Mouse (Mus musculus) lung, embryonic 14.5 days (tissue): Measurements from ENCODE around the gene Cops4. TPM values are rescaled to one million over a fixed set of nuclear protein-coding genes. Genes with fewer than 3 reads are reported as not detected.

ENCODE experiments used
- ATAC-seq: fragments of 200-750 bp; cut with Nextera tagmentation; 2 replicates; pipeline ENCODE4 v1.8.0; 2017; ENCODE audit warnings: mild to moderate bottlenecking, moderate TSS enrichment, moderate library complexity; ENCODE audit not compliant: insufficient read depth
- DNase-seq: peaks from one replicate; pipeline ENCODE4 v3.0.0-alpha.2; 2015
- H3K27ac ChIP-seq: fragments of 300-500 bp; sonication (generic); 2 replicates; pipeline ENCODE4 v1.5.1; 2014; ENCODE audit warnings: low read depth, mild to moderate bottlenecking, moderate library complexity
- H3K27me3 ChIP-seq: fragments of 300-500 bp; sonication (generic); 2 replicates; pipeline ENCODE4 v1.6.1; 2014; ENCODE audit warnings: low read length, control low read depth; ENCODE audit not compliant: insufficient read depth
- H3K36me3 ChIP-seq: fragments of 300-500 bp; sonication (generic); 2 replicates; pipeline ENCODE4 v1.6.1; 2014; ENCODE audit warnings: control low read depth; ENCODE audit not compliant: insufficient read depth
- H3K4me1 ChIP-seq: fragments of 300-500 bp; sonication (generic); 2 replicates; pipeline ENCODE4 v1.6.1; 2014; ENCODE audit warnings: antibody characterized with exemption, control low read depth; ENCODE audit not compliant: insufficient read depth
- H3K4me2 ChIP-seq: fragments of 300-500 bp; sonication (generic); 2 replicates; pipeline ENCODE4 v1.6.1; 2014; ENCODE audit warnings: mild to moderate bottlenecking
- H3K4me3 ChIP-seq: fragments of 300-500 bp; sonication (generic); 2 replicates; pipeline ENCODE4 v1.5.1; 2014; ENCODE audit warnings: low read depth, low read length
- H3K9ac ChIP-seq: fragments of 300-500 bp; sonication (generic); 2 replicates; pipeline ENCODE4 v1.6.1; 2014
- H3K9me3 ChIP-seq: fragments of 300-500 bp; sonication (generic); 2 replicates; pipeline ENCODE4 v1.6.1; 2016; ENCODE audit warnings: low read depth, low read length, control low read depth
- CTCF ChIP-seq: IDR thresholded peaks from 2 replicates; pipeline ENCODE4 v1.5.1; 2016; ENCODE audit warnings: antibody characterized with exemption, low read depth
- WGBS: fragments of 180-500 bp; shearing (Covaris S2); extraction: QIAGEN DNeasy Blood & Tissue Kit; methylation state at CpG from one replicate; pipeline ENCODE4 v1.1.7; 2014; 5-methylcytosine and 5-hydroxymethylcytosine counted together
- polyA plus RNA-seq: library from polyadenylated mRNA; unstranded; fragments of >200 nt; fragmentation: Nextera tagmentation; extraction: Ambion mirVana; gene quantifications from 2 replicates; pipeline ENCODE4 v1.2.1, GENCODE M21; 2014

Cops4 gene
- polyA plus RNA-seq, 1 experiment from 2014 or later = 202 TPM

DNA sequence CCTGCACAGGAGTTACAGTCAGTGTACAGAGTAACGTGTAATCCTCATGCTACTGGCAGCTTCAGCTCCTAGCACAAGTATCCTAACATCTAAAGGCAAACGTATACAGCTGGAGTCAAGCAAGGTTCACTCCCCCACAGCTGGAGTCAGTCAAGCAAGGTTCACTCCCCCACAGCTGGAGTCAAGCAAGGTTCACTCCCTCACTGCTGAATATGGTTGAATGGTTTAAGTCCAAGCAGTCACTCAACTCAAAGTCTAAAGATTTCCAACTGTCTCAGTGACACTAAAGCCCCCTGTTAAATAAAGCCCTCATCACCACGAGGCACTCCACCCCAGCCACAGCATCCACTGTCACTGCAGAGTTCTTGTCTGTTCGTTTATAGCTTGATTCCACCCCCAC is 26.4 kb upstream of the Cops4 start:
- TF ChIP-seq CTCF = no peak
- WGBS = 48% methylated on average over 4 of the region's 4 CpGs

DNA sequence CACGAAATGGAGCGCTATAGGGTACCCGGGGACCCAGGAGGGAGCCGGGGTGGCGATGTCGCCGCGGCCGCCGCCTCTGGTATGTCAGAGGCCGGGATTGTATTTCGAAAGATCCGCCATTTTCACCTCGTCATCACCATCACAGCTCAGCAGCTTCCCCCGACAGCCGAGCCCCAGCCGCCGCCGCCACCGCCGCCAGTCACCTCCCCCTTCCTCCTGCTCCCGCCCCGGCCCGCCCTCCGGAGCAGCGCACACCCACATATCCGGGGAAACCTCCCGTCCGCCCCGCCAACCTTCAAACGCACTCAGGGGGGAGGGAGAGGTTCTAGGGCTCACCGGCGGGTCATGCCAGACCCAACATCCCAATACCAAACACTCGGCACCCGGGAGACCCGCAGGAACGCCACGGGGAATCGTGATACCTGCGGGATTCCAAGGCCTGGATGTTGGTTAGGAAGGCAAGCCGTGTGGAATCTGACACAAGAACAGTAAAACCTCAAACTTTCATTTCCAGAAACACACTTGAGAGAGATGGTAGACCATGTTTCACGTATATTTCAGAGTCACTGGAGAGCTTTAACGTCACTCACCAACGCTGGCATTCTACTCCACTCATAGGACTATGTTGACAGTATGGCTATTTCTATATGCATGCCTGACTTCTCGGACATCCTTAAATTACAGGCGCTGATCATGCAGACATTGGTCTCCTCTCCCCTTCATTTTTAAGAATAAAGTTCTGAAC is 19.5 kb upstream of the Cops4 start:
- TF ChIP-seq CTCF = no peak
- Histone ChIP-seq H3K27me3 (no peaks in the 10 kb centered on the region), H3K36me3 (no peaks in the 10 kb centered on the region), H3K4me2 (peak overlapping the region; percentile 94), H3K9ac (peak overlapping the region; percentile 72), H3K4me1 (peaks cover 8% of the 10 kb centered on the region; the same call in 1 of the 2 replicates), H3K27ac (peak overlapping the region; percentile 84), H3K4me3 (peak overlapping the region; percentile 76), H3K9me3 (no peaks in the 10 kb centered on the region)
- WGBS = under 1% methylated on average over 46 of the region's 46 CpGs
- ATAC-seq (peak; percentile 76), DNase-seq (peak; percentile 84)

More for the DNA sequence above, 26.4 kb upstream of the Cops4 start:
- Histone ChIP-seq H3K27me3 (no peaks in the 10 kb centered on the region), H3K36me3 (no peaks in the 10 kb centered on the region), H3K4me3 (no peak overlapping the region), H3K27ac (no peak overlapping the region), H3K9ac (no peak overlapping the region), H3K4me1 (no peaks in the 10 kb centered on the region), H3K9me3 (no peaks in the 10 kb centered on the region), H3K4me2 (no peak overlapping the region)
- ATAC-seq (no peak), DNase-seq (no peak)

GRCm38 (mm10) chr5:100499243-100499642 is 18.9 kb upstream of the Cops4 start:
- Histone ChIP-seq H3K27ac (no peak overlapping the region; the same call in 1 of the 2 replicates), H3K9ac (peak overlapping the region; percentile 67)
- no peak for TF ChIP-seq CTCF

GRCm38 (mm10) chr5:100499831-100500304 is 18.2 kb upstream of the Cops4 start:
- Histone ChIP-seq H3K9ac (peak overlapping the region; percentile 67), H3K4me3 (peak overlapping the region; percentile 76), H3K36me3 (no peaks in the 10 kb centered on the region), H3K27ac (peak overlapping the region; percentile 78), H3K4me1 (peaks cover 8% of the 10 kb centered on the region; the same call in 1 of the 2 replicates), H3K4me2 (peak overlapping the region; percentile 94), H3K9me3 (no peaks in the 10 kb centered on the region), H3K27me3 (no peaks in the 10 kb centered on the region)
- ATAC-seq = peak; percentile 10; the same call in 1 of the 2 replicates
- under 1% methylated on average over 29 of the region's 41 CpGs for WGBS
- TF ChIP-seq CTCF = no peak
- DNase-seq = peak; percentile 59

More at GRCm38 (mm10) chr5:100499243-100499642, 18.9 kb upstream of the Cops4 start:
- peaks cover 8% of the 10 kb centered on the region; the same call in 1 of the 2 replicates for H3K4me1 ChIP-seq
- H3K9me3 ChIP-seq = no peaks in the 10 kb centered on the region
- H3K4me2 ChIP-seq = peak overlapping the region; percentile 94
- 22% methylated on average over 2 of the region's 2 CpGs for WGBS
- H3K4me3 ChIP-seq = peak overlapping the region; percentile 76
- DNase-seq = no peak
- no peak for ATAC-seq
- no peaks in the 10 kb centered on the region for H3K27me3 ChIP-seq
- no peaks in the 10 kb centered on the region for H3K36me3 ChIP-seq

DNA sequence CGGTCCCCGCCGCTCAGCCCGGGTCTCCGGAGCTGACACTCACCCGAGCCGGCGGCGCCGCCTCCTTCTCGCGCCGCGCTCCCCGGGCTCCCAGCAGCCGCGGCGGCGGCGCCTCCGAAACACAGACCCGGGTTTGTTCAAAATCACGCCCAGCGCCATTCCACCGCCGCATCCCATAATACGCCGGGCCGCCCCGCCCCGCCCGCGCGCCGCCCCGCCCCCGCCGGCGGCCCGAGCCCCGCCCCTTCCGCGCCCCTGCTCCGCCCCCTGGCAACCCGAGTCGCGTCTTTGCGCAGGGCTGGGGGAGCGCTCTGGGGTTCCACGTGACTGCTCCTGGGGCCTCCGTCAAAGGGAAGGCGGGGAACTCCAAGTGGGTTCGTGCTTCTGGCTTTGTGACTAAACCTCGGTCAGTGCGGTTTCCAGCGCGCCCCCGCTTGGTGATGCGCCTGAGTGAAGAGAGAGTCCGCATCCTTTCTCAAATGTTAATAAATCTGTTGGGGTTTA is 17.6 kb upstream of the Cops4 start, which contains the start of gene Lin54:
Gene Lin54, minus strand, starts transcription at position 182 of the 504 bp plus-strand sequence.
- H3K36me3 ChIP-seq = no peaks in the 10 kb centered on the region
- DNase-seq (peak; percentile 95), ATAC-seq (peak; percentile 95)
- H3K9me3 ChIP-seq = no peaks in the 10 kb centered on the region
- H3K9ac ChIP-seq = peak within 1 kb of the TSS; percentile 67
- H3K4me3 ChIP-seq = peak within 1 kb of the TSS; percentile 76
- H3K4me1 ChIP-seq = peaks cover 8% of the 10 kb centered on the region; the same call in 1 of the 2 replicates
- peak within 1 kb of the TSS; percentile 78 for H3K27ac ChIP-seq
- H3K27me3 ChIP-seq = no peaks in the 10 kb centered on the region
- peak within 1 kb of the TSS; percentile 94 for H3K4me2 ChIP-seq
- 1% methylated on average over 49 of the region's 60 CpGs for WGBS
- peak; percentile 43 for TF ChIP-seq CTCF

- H3K9me3 ChIP-seq = no peaks in the 10 kb centered on the region
- WGBS = 69% methylated on average over 4 of the region's 4 CpGs
- no peaks in the 10 kb centered on the region for H3K27me3 ChIP-seq
- TF ChIP-seq CTCF = no peak
- H3K9ac ChIP-seq = no peak overlapping the region
- H3K4me1 ChIP-seq = peaks cover 8% of the 10 kb centered on the region; the same call in 1 of the 2 replicates
- H3K27ac ChIP-seq = no peak overlapping the region
- H3K36me3 ChIP-seq = no peaks in the 10 kb centered on the region
- no peak overlapping the region for H3K4me3 ChIP-seq
- DNase-seq = no peak
- no peak for ATAC-seq
- H3K4me2 ChIP-seq = peak overlapping the region; percentile 94
These were observed 16.8 kb upstream of the Cops4 start for GRCm38 (mm10) chr5:100501267-100501666.

DNA sequence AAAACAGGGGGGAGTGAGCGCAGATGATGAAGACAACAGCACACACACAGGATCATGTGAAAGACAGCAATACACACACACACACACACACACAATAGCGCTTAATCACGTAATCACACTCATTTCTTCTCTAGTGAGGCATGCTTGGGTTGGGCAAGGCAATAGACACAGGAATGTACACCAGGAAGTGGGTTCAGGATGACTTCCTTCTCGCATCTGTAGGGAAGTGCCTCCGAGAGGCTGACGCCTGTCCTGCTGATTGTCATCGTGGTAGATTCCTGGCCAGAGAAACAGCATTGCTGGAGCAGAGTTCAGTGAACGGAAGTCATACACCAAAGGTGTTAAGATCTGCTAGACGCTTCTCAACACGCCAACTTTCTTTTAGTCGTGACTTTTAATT is 8.9 kb upstream of the Cops4 start:
- Histone ChIP-seq H3K27ac (no peak overlapping the region), H3K4me3 (no peak overlapping the region), H3K9ac (no peak overlapping the region), H3K4me2 (no peak overlapping the region), H3K27me3 (no peaks in the 10 kb centered on the region), H3K9me3 (no peaks in the 10 kb centered on the region), H3K4me1 (no peaks in the 10 kb centered on the region), H3K36me3 (no peaks in the 10 kb centered on the region)
- no peak for TF ChIP-seq CTCF
- WGBS = 64% methylated on average over 11 of the region's 11 CpGs
- DNase-seq (no peak), ATAC-seq (no peak)
